Comparison of ENCODE assay signal across 8 mouse cellular contexts in genomic region chr14:7567890-7568289, GRCm38 (mm10). TPM values are rescaled to one million over a fixed set of nuclear protein-coding genes. Genes with fewer than 3 reads are reported as not detected.
DNase-seq lines count a peak whose midpoint lies in the region; ATAC-seq and TF ChIP-seq lines count a peak whose summit lies in the region.
"Not testable (repeated sequence)": the region's sequence is repeated elsewhere in the genome, so short reads cannot be mapped to it uniquely, and the experiment has no call there.

No protein-coding gene starts in this region.

- ATAC-seq in forebrain, embryonic 11.5 days (replicated peaks; ENCODE audit: low FRiP score); heart, embryonic 13.5 days (ENCODE audit: extremely low read depth, insufficient number of reproducible peaks, low FRiP score, low TSS enrichment); intestine, embryonic 15.5 days; limb, embryonic 11.5 days (ENCODE audit: insufficient number of reproducible peaks, low FRiP score, low TSS enrichment, low read depth): not testable (repeated sequence)

- H3K36me3 ChIP-seq in ES-Bruce4 (ENCODE audit: control insufficient read depth, insufficient read depth, low read length, poor library complexity, severe bottlenecking); forebrain, embryonic 11.5 days (ENCODE audit: control insufficient read depth, insufficient read depth, low read length); heart, embryonic 13.5 days; intestine, embryonic 15.5 days; limb, embryonic 11.5 days (ENCODE audit: control insufficient read depth, insufficient read depth, low read length): not testable (repeated sequence)

- not testable (repeated sequence) for H3K27me3 ChIP-seq in ES-Bruce4 (ENCODE audit: control insufficient read depth, insufficient read depth, low read length, poor library complexity, severe bottlenecking); forebrain, embryonic 11.5 days (ENCODE audit: control insufficient read depth, insufficient read depth, low read length); heart, embryonic 13.5 days (replicated peaks); intestine, embryonic 15.5 days (replicated peaks); limb, embryonic 11.5 days (ENCODE audit: control insufficient read depth, insufficient read depth, low read length)

- H3K4me2 ChIP-seq in forebrain, embryonic 11.5 days (ENCODE audit: low read depth, low read length, severe bottlenecking), result peak overlapping the region; percentile 49
- H3K4me2 ChIP-seq in heart, embryonic 13.5 days, result peak overlapping the region; percentile 76
- H3K4me2 ChIP-seq in intestine, embryonic 15.5 days (replicated peaks), result peak overlapping the region; percentile 76
- peak overlapping the region; percentile 62 for H3K4me2 ChIP-seq in limb, embryonic 11.5 days (ENCODE audit: low read depth, severe bottlenecking)

- H3K27ac ChIP-seq in ES-Bruce4 (ENCODE audit: insufficient read depth, low read length); forebrain, embryonic 11.5 days (ENCODE audit: low read depth, low read length); heart, embryonic 13.5 days (replicated peaks); intestine, embryonic 15.5 days; limb, embryonic 11.5 days (replicated peaks; ENCODE audit: low read depth, low read length): not testable (repeated sequence)

- DNase-seq in cerebellum, adult 9-11 months, result peak; percentile 24
- peak; percentile 50 for DNase-seq in forebrain, embryonic 11.5 days (ENCODE audit: low spot score)
- peak; percentile 25 for DNase-seq in limb, embryonic 11.5 days (ENCODE audit: low spot score)
- DNase-seq in mesoderm, embryonic 11.5 days (ENCODE audit: low read depth, low spot score), result peak; percentile 0
- DNase-seq in retina, postnatal 1 day, result peak; percentile 6

- not testable (repeated sequence) for TF ChIP-seq EP300 in ES-Bruce4 (IDR thresholded peaks at IDR 0.05; ENCODE audit: insufficient read depth, low read depth, low read length)

- 1% methylated on average over 21 of the region's 27 CpGs for WGBS in forebrain, embryonic 11.5 days
- 0% methylated on average over 20 of the region's 27 CpGs for WGBS in heart, embryonic 13.5 days
- 2% methylated on average over 19 of the region's 27 CpGs for WGBS in intestine, embryonic 15.5 days
- WGBS in limb, embryonic 11.5 days, result 0% methylated on average over 10 of the region's 27 CpGs

- TF ChIP-seq POLR2A in ES-Bruce4 (IDR thresholded peaks at IDR 0.05; ENCODE audit: insufficient read depth, low read length), result not testable (repeated sequence)

- peak overlapping the region; percentile 62 for H3K4me3 ChIP-seq in ES-Bruce4 (ENCODE audit: low read depth, low read length)
- peak overlapping the region; percentile 34 for H3K4me3 ChIP-seq in forebrain, embryonic 11.5 days (ENCODE audit: low read depth, low read length)
- peak overlapping the region; percentile 53 for H3K4me3 ChIP-seq in heart, embryonic 13.5 days
- H3K4me3 ChIP-seq in intestine, embryonic 15.5 days (replicated peaks), result peak overlapping the region; percentile 42
- H3K4me3 ChIP-seq in limb, embryonic 11.5 days (ENCODE audit: low read depth, low read length), result peak overlapping the region; percentile 25

- not testable (repeated sequence) for TF ChIP-seq CTCF in ES-Bruce4 (IDR thresholded peaks at IDR 0.05; ENCODE audit: low read depth, low read length)

- not testable (repeated sequence) for H3K9me3 ChIP-seq in ES-Bruce4 (replicated peaks; ENCODE audit: control insufficient read depth, insufficient read depth, low read length, poor library complexity, severe bottlenecking); forebrain, embryonic 11.5 days (ENCODE audit: control insufficient read depth, low read length); heart, embryonic 13.5 days; intestine, embryonic 15.5 days; limb, embryonic 11.5 days (ENCODE audit: control insufficient read depth, low read length)

- H3K4me1 ChIP-seq in ES-Bruce4 (ENCODE audit: control insufficient read depth, insufficient read depth, low read length); forebrain, embryonic 11.5 days (replicated peaks; ENCODE audit: control insufficient read depth, insufficient read depth, low read length); heart, embryonic 13.5 days; intestine, embryonic 15.5 days (replicated peaks); limb, embryonic 11.5 days (ENCODE audit: control insufficient read depth, insufficient read depth, low read length): not testable (repeated sequence)

- H3K9ac ChIP-seq in ES-Bruce4 (ENCODE audit: low read depth, poor library complexity, severe bottlenecking), result peak overlapping the region; percentile 26; the same call in 1 of the 2 replicates
- H3K9ac ChIP-seq in forebrain, embryonic 11.5 days (ENCODE audit: low read length); intestine, embryonic 15.5 days; limb, embryonic 11.5 days (ENCODE audit: low read length): not testable (repeated sequence)
- peak overlapping the region; percentile 59; the same call in 1 of the 2 replicates for H3K9ac ChIP-seq in heart, embryonic 13.5 days

RNA-seq across cellular contexts. Expression of gene Gm3558, which starts 0.5 kb away (rescaled TPM):
- polyA plus RNA-seq in ES-Bruce4 (2011; ENCODE audit: insufficient read depth, insufficient read length, low read depth, missing spikeins), result 0.46 and 1.2 TPM in 2 replicates
- 0.55 and 0.92 TPM in 2 replicates for polyA plus RNA-seq in forebrain, embryonic 11.5 days (2014; fragmentation: Nextera tagmentation; extraction: Ambion mirVana)
- polyA plus RNA-seq in heart, embryonic 13.5 days (2015; fragmentation: Nextera tagmentation; extraction: Ambion mirVana), result 0.22 and 0.43 TPM in 2 replicates
- 0.25 and 0.53 TPM in 2 replicates for polyA plus RNA-seq in intestine, embryonic 15.5 days (2015; fragmentation: Nextera tagmentation; extraction: Ambion mirVana)
- 0.57 and 1.0 TPM in 2 replicates for polyA plus RNA-seq in limb, embryonic 11.5 days (2014; fragmentation: Nextera tagmentation; extraction: Ambion mirVana)

RNA-seq across cellular contexts. Expression of gene Gm10338, which starts 27.5 kb away (rescaled TPM):
- polyA plus RNA-seq in ES-Bruce4 (2011; ENCODE audit: insufficient read depth, insufficient read length, low read depth, missing spikeins), result not detected in 2 replicates
- not detected in 2 replicates for polyA plus RNA-seq in forebrain, embryonic 11.5 days (2014; fragmentation: Nextera tagmentation; extraction: Ambion mirVana)
- not detected in 2 replicates for polyA plus RNA-seq in heart, embryonic 13.5 days (2015; fragmentation: Nextera tagmentation; extraction: Ambion mirVana)
- polyA plus RNA-seq in intestine, embryonic 15.5 days (2015; fragmentation: Nextera tagmentation; extraction: Ambion mirVana), result not detected in 2 replicates
- polyA plus RNA-seq in limb, embryonic 11.5 days (2014; fragmentation: Nextera tagmentation; extraction: Ambion mirVana), result not detected in 2 replicates

Comparison
In these comparisons a context has a peak if more than half of its experiments do, and no peak if none do; other contexts are left out.
1. DNase-seq: peak in every context shown above with its lines; median percentile 50 in forebrain, embryonic 11.5 days; 25 in limb, embryonic 11.5 days; 24 in cerebellum, adult 9-11 months; 6 in retina, postnatal 1 day; 0 in mesoderm, embryonic 11.5 days.